Mouse (Mus musculus) limb, embryonic 12.5 days (tissue): ENCODE results near the gene Lcn10. TPM values are rescaled to one million over a fixed set of nuclear protein-coding genes. Genes with fewer than 3 reads are reported as not detected.
"Not testable (repeated sequence)": the region's sequence is repeated elsewhere in the genome, so short reads cannot be mapped to it uniquely, and the experiment has no call there.

Experiments
- ATAC-seq: fragments of 200-750 bp; cut with Nextera tagmentation; 2 replicates; pipeline ENCODE4 v1.8.0; 2017; ENCODE audit warnings: low read depth, moderate TSS enrichment; ENCODE audit not compliant: insufficient number of reproducible peaks, insufficient read depth, low FRiP score, low TSS enrichment
- H3K27ac ChIP-seq: fragments of 300-500 bp; sonication (generic); 2 replicates; pipeline ENCODE4 v1.5.1; 2016; ENCODE audit warnings: mild to moderate bottlenecking, moderate library complexity
- H3K27me3 ChIP-seq: fragments of 300-500 bp; sonication (generic); 2 replicates; pipeline ENCODE4 v1.6.1; 2016; ENCODE audit warnings: mild to moderate bottlenecking, moderate library complexity
- H3K36me3 ChIP-seq: fragments of 300-500 bp; sonication (generic); 2 replicates; pipeline ENCODE4 v1.6.1; 2016; ENCODE audit warnings: mild to moderate bottlenecking, moderate library complexity
- H3K4me1 ChIP-seq: fragments of 300-500 bp; sonication (generic); replicated peaks from 2 replicates; pipeline ENCODE4 v1.6.1; 2016
- H3K4me2 ChIP-seq: fragments of 300-500 bp; sonication (generic); 2 replicates; pipeline ENCODE4 v1.6.1; 2016; ENCODE audit warnings: mild to moderate bottlenecking, moderate library complexity
- H3K4me3 ChIP-seq: fragments of 300-500 bp; sonication (generic); replicated peaks from 2 replicates; pipeline ENCODE4 v1.5.1; 2016; ENCODE audit warnings: mild to moderate bottlenecking
- H3K9ac ChIP-seq: fragments of 300-500 bp; sonication (generic); replicated peaks from 2 replicates; pipeline ENCODE4 v1.6.1; 2016; ENCODE audit warnings: mild to moderate bottlenecking, moderate library complexity
- H3K9me3 ChIP-seq: fragments of 300-500 bp; sonication (generic); 2 replicates; pipeline ENCODE4 v1.6.1; 2016; ENCODE audit warnings: mild to moderate bottlenecking, moderate library complexity
- WGBS: fragments of 180-500 bp; shearing (Covaris S2); methylation state at CpG from one replicate; pipeline ENCODE4 v1.1.7; 2016; 5-methylcytosine and 5-hydroxymethylcytosine counted together
- polyA plus RNA-seq: library from polyadenylated mRNA; unstranded; fragments of >200 nt; fragmentation: Nextera tagmentation; extraction: Ambion mirVana; gene quantifications from 2 replicates; pipeline ENCODE4 v1.2.1, GENCODE M21; 2016

The Lcn10 gene
- polyA plus RNA-seq, 1 experiment from 2014 or later = not detected

DNA sequence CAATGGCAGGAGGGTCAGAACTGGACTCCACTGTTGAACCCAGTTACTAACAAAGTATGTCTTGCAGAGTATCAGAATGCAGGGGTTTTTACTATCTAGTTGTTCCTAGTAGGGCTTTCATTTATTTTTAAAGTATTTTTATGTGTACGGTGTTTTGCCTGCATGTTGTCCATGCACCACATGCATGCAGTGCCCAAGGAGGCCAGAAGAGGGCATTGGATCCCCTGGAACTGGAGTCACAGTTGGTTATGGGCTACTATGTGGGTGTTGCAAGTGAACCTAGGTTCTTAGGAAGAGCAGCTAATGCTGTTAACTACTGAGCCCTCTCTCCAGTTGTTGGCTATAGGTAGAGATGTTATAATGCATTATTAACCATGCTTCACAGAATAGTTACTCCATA, 19.0 kb upstream of the Lcn10 start:
- H3K4me2 ChIP-seq = no peak overlapping the region
- no peaks in the 10 kb centered on the region for H3K36me3 ChIP-seq
- no peak overlapping the region for H3K9ac ChIP-seq
- 61% methylated on average over 1 of the region's 1 CpGs for WGBS
- no peak overlapping the region for H3K27ac ChIP-seq
- no peak for ATAC-seq
- H3K27me3 ChIP-seq = no peaks in the 10 kb centered on the region
- H3K4me3 ChIP-seq = no peak overlapping the region
- no peaks in the 10 kb centered on the region for H3K9me3 ChIP-seq
- H3K4me1 ChIP-seq = no peaks in the 10 kb centered on the region

DNA sequence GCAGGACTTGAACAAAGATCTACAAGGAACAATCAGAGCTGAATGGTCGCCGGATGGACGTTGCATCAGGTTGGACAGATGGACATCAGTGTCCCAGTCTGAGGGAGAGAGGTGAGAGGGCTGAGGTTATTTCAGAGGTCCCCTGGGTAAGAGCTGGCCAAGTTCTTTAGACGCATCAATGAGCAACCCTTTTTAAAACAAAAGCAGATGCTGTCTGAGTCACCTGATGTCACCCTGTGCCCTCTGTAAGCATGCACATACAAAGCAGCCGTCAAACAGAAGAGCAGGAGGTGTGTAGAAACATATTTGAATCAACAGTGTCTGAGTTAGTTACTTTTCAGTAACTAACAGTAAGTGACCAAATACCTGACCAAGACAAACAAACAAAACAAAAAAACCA, 18.4 kb upstream of the Lcn10 start:
- no peak overlapping the region for H3K4me2 ChIP-seq
- no peak overlapping the region for H3K4me3 ChIP-seq
- H3K36me3 ChIP-seq = no peaks in the 10 kb centered on the region
- WGBS = 79% methylated on average over 5 of the region's 5 CpGs
- no peaks in the 10 kb centered on the region for H3K9me3 ChIP-seq
- no peaks in the 10 kb centered on the region for H3K27me3 ChIP-seq
- ATAC-seq = no peak
- H3K27ac ChIP-seq = no peak overlapping the region
- no peak overlapping the region for H3K9ac ChIP-seq
- no peaks in the 10 kb centered on the region for H3K4me1 ChIP-seq

DNA sequence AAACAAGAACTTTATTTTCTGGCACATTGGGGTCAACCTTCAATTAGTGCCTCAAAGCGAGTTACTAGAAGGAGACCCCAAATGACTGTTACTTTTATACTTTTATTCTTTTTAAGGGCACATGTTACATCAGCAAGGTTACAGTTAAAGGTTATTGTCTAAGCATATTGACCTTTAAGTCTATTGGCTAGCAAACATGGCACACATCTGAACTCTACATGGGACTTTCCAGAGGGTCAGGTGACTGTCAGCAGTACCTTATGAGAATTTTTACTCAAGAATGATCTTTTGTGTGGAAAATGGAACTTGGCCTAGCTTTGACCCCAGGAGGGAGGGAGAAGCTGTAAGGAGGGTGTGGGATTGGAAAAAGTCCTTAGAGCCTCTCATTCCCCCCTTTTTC, 16.0 kb upstream of the Lcn10 start:
- no peak overlapping the region for H3K4me2 ChIP-seq
- 73% methylated on average over 1 of the region's 1 CpGs for WGBS
- H3K4me1 ChIP-seq = no peaks in the 10 kb centered on the region
- no peaks in the 10 kb centered on the region for H3K9me3 ChIP-seq
- H3K27me3 ChIP-seq = no peaks in the 10 kb centered on the region
- H3K36me3 ChIP-seq = no peaks in the 10 kb centered on the region
- H3K9ac ChIP-seq = no peak overlapping the region
- no peak overlapping the region for H3K27ac ChIP-seq
- no peak overlapping the region for H3K4me3 ChIP-seq
- ATAC-seq = no peak

DNA sequence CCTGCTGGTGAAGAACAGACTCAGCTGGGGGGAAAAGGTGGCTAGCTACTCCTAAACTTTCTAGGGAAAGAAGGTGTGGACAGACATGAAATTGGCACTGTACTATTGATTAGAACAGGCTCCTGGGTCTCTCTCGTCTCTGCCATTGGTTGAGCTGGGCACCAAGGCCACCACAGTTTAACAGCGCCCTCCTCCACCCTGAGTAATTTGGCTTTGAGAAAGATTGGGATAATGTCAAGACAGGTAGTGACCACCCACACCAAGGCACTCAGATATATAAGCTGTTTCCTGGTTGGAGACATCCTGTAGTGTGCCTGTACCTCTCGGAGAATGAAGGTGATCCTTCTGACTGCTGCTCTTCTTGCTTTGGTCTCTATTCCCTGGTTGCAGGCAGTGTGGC, 6.0 kb upstream of the Lcn10 start, which contains the start of gene Lcn6:
Gene Lcn6 (plus strand): TSS at position 301 of the 400 bp plus-strand sequence.
- Histone ChIP-seq H3K4me1 (0 out of 2 replicates have a peak, but pooled peaks cover 2% of the 10 kb centered on the region), H3K9me3 (no peaks in the 10 kb centered on the region), H3K4me3 (no peak within 1 kb of the TSS), H3K9ac (no peak within 1 kb of the TSS), H3K4me2 (no peak within 1 kb of the TSS), H3K36me3 (no peaks in the 10 kb centered on the region), H3K27ac (no peak within 1 kb of the TSS), H3K27me3 (peaks cover 3% of the 10 kb centered on the region; the same call in 1 of the 2 replicates)
- no peak for ATAC-seq
- 87% methylated on average over 3 of the region's 3 CpGs for WGBS

DNA sequence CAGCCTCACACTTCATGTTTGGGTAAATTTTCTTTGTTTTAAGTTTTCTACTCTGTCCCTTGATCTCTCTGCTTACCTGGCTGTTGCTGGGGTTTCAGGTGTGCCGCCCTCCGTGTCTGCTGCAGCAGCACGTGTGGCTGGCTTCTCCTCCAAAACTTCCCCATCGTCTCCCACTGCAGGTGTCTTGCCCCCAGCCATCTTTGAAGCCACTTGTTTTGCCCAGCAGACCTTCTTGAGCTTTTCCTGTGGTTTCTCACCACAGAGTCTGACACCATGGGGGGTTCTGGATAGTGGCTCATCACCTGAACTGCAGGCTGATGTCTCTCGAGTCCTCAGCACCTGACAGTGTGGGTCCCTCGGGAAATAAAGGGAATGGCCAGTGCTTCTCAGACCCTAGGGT, 3.0 kb upstream of the Lcn10 start:
- Histone ChIP-seq H3K36me3 (no peaks in the 10 kb centered on the region), H3K4me1 (0 out of 2 replicates have a peak, but pooled peaks cover 2% of the 10 kb centered on the region), H3K9ac (no peak overlapping the region), H3K27ac (no peak overlapping the region), H3K27me3 (peaks cover 3% of the 10 kb centered on the region; the same call in 1 of the 2 replicates), H3K4me2 (no peak overlapping the region), H3K4me3 (no peak overlapping the region), H3K9me3 (no peaks in the 10 kb centered on the region)
- WGBS = 87% methylated on average over 6 of the region's 6 CpGs
- no peak for ATAC-seq

DNA sequence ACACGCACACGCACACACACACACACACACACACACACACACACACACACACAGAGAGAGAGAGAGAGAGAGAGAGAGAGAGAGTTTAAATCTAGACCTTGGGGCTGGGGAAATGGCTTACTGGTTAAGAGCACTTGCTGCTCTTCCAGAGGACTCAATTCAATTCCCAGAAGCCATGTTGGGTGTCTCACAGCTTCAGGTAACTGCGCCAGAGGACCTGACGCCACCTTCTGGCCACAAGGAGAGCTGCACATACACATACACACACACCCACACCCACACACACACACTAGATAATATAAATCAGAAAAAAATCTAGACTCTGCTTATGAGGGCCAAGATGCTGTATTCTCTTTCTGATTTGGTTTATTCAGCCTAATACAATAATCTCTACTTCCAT, 4.4 kb downstream of the Lcn10 start:
- Histone ChIP-seq H3K9me3 (no peaks in the 10 kb centered on the region), H3K4me2 (no peak overlapping the region), H3K36me3 (no peaks in the 10 kb centered on the region), H3K4me3 (no peak overlapping the region), H3K27me3 (no peaks in the 10 kb centered on the region), H3K4me1 (no peaks in the 10 kb centered on the region), H3K9ac (no peak overlapping the region), H3K27ac (no peak overlapping the region)
- 71% methylated on average over 4 of the region's 4 CpGs for WGBS
- no peak for ATAC-seq

DNA sequence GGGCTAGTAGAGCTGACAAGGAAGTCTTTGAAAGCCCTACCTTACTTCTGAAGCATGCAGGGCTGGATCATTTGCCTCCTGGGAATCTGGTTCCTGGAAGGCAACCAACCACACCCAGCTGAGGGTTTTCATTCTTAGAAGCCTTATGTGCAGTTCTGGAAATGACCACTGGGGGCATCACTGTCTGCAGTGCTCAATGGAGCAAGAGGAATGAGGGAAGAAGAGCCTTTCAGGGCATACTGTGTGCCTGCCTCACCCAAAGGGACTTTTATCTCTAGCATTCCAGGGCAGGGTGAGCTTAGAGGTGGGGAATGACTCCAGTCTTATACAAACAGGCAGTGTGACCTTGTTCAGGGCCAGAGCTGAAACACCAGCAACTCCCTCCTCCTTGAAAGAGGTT, 12.1 kb downstream of the Lcn10 start:
- Histone ChIP-seq H3K9ac (no peak overlapping the region), H3K4me1 (no peaks in the 10 kb centered on the region), H3K9me3 (no peaks in the 10 kb centered on the region), H3K36me3 (no peaks in the 10 kb centered on the region), H3K27ac (no peak overlapping the region), H3K27me3 (no peaks in the 10 kb centered on the region; the same call in 1 of the 2 replicates), H3K4me3 (no peak overlapping the region), H3K4me2 (no peak overlapping the region)
- ATAC-seq = no peak

DNA sequence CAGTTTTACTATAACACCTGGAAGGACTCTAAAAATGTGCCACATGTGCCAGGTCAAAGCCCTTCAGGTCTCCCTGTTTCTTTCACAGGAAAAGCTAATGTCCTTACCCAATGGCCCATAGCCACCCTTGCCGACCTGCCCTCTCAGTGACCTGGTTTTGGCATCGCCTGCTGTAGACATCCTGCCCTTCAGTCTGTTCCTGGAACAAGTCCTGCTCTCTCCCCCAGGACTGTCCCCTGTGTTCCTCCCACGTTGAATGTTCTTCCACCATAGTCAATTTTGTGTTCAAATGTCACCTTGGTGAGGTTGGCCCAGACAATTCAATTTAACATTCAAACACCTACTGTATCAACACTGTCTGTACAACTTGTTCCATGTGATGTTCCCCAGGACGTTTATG, 14.4 kb downstream of the Lcn10 start:
- 66% methylated on average over 4 of the region's 4 CpGs for WGBS
- H3K9me3 ChIP-seq = no peaks in the 10 kb centered on the region
- no peak overlapping the region for H3K9ac ChIP-seq
- no peaks in the 10 kb centered on the region for H3K36me3 ChIP-seq
- no peak overlapping the region for H3K27ac ChIP-seq
- no peak for ATAC-seq
- H3K4me3 ChIP-seq = no peak overlapping the region
- no peak overlapping the region for H3K4me2 ChIP-seq
- H3K27me3 ChIP-seq = no peaks in the 10 kb centered on the region; the same call in 1 of the 2 replicates
- no peaks in the 10 kb centered on the region for H3K4me1 ChIP-seq

DNA sequence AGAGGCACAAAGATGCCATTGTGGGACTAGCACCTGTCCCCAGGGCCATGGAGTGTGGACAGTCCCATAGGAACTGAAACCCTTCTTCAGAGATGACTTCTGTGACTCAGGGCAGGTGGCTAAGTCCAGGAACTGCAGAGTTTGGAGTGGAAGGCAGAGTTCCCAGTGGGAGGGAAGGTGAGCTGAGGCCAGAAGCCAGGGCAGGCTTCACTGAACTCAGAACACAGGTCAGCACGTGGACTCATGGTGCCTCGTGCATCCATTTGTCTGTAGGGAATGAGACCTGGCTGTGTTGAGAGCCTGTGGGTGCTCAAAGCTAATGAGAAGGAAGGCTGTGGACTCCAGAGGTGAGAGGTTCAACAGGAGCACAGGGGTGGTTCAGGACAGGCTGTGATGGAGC, 16.2 kb downstream of the Lcn10 start:
- no peaks in the 10 kb centered on the region; the same call in 1 of the 2 replicates for H3K27me3 ChIP-seq
- H3K27ac ChIP-seq = no peak overlapping the region; the same call in 1 of the 2 replicates
- H3K4me3 ChIP-seq = no peak overlapping the region
- no peak for ATAC-seq
- H3K9ac ChIP-seq = no peak overlapping the region
- no peaks in the 10 kb centered on the region for H3K9me3 ChIP-seq
- 85% methylated on average over 2 of the region's 2 CpGs for WGBS
- no peaks in the 10 kb centered on the region for H3K36me3 ChIP-seq
- H3K4me1 ChIP-seq = no peaks in the 10 kb centered on the region
- no peak overlapping the region for H3K4me2 ChIP-seq

DNA sequence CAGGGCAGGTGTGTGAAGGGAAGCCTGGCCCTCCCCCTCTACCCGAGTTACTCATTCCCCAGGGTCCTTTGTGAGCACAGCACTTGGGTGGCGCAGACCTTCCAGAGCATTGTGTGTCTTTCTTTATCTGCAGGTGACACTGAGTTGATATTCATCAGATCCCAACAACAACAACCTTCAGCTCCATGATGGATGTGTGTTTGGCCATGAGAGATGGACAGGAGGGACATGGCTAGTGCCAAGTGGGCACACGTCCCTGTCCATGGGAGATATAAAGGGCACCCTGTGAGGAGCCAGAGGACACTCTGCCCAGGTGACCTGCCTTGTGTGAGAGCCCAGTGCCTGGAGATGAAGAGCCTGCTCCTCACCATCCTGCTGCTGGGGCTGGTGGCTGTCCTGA, 17.2 kb downstream of the Lcn10 start, which contains the start of gene Obp2a:
Gene Obp2a (plus strand): TSS at position 301 of the 400 bp plus-strand sequence.
- H3K9ac ChIP-seq, H3K4me1 ChIP-seq, H3K27ac ChIP-seq, H3K4me3 ChIP-seq, H3K27me3 ChIP-seq, H3K36me3 ChIP-seq, H3K9me3 ChIP-seq, H3K4me2 ChIP-seq, ATAC-seq: not testable (repeated sequence)
- 82% methylated on average over 3 of the region's 3 CpGs for WGBS

DNA sequence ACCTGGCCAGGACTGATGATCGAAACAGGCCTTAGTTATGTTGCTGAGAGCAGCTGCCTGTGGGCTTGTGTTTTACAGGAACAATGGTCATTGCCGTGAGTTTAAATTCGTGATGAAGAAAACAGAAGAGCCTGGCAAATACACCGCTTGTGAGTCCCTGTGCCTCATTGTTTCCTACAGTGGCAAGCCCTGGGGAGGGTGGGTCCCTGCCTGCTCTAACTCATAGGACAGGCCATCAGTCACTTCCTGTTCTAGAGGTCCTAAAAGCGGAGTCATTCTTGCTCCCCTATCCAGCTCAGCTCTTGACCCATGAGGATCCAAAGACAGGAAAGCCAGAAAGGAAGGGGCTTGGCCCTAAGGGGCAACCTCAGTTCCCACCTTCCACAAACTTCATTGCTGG, 18.5 kb downstream of the Lcn10 start:
- no peaks in the 10 kb centered on the region for H3K4me1 ChIP-seq
- H3K27me3 ChIP-seq = no peaks in the 10 kb centered on the region; the same call in 1 of the 2 replicates
- H3K9me3 ChIP-seq = no peaks in the 10 kb centered on the region
- ATAC-seq = no peak
- H3K9ac ChIP-seq = no peak overlapping the region
- WGBS = 72% methylated on average over 5 of the region's 5 CpGs
- no peak overlapping the region for H3K4me2 ChIP-seq
- no peak overlapping the region for H3K27ac ChIP-seq
- H3K36me3 ChIP-seq = no peaks in the 10 kb centered on the region
- H3K4me3 ChIP-seq = no peak overlapping the region

DNA sequence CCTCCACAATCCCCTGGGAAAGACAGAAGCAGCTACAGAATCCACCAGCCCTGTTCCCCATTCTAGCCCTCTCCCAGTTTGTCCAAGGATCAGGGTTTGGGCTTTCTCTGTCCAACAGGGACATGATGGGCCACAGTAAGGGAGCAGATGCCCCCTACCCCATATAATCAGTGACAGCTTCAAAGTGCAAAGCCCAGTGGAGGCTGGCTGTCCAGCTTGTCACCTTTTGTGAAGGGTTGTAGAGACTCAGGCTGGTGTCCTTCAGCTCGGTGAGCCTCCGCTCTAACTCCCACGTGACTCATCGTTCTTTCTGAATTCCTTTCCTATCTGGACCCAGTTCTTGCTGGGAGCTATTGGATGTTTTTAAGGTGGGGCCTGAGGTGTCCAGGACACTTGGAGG, 21.2 kb downstream of the Lcn10 start:
- Histone ChIP-seq H3K4me3 (no peak overlapping the region), H3K27me3 (no peaks in the 10 kb centered on the region), H3K9ac (no peak overlapping the region), H3K27ac (no peak overlapping the region), H3K4me2 (no peak overlapping the region), H3K4me1 (peaks cover 9% of the 10 kb centered on the region), H3K36me3 (peaks cover 4% of the 10 kb centered on the region; the same call in 1 of the 2 replicates), H3K9me3 (no peaks in the 10 kb centered on the region)
- ATAC-seq = no peak
- WGBS = 80% methylated on average over 4 of the region's 4 CpGs
